Mouse (Mus musculus) lung, embryonic 15.5 days (tissue): ENCODE measurements at regions not wholly inside any gene's neighbourhood (a gene's known extent, or its start where the extent isn't known, plus 50 kb on each side); places are given as distances from the start of the nearest gene placed in this dataset.

Experiments
- ATAC-seq: fragments of 200-750 bp; cut with Nextera tagmentation; 2 replicates; pipeline ENCODE4 v1.8.0; 2017; ENCODE audit warnings: moderate number of reproducible peaks, borderline replicate concordance; ENCODE audit not compliant: low FRiP score, low TSS enrichment; ENCODE audit errors: extremely low read depth
- H3K27ac ChIP-seq: fragments of 300-500 bp; sonication (generic); 2 replicates; pipeline ENCODE4 v1.5.1; 2015; ENCODE audit warnings: moderate library complexity, mild to moderate bottlenecking, inconsistent platforms
- H3K27me3 ChIP-seq: fragments of 300-500 bp; sonication (generic); 2 replicates; pipeline ENCODE4 v1.6.1; 2015; ENCODE audit warnings: inconsistent platforms
- H3K36me3 ChIP-seq: fragments of 300-500 bp; sonication (generic); 2 replicates; pipeline ENCODE4 v1.6.1; 2015; ENCODE audit warnings: inconsistent platforms
- H3K4me1 ChIP-seq: fragments of 300-500 bp; sonication (generic); 2 replicates; pipeline ENCODE4 v1.6.1; 2015; ENCODE audit warnings: inconsistent platforms
- H3K4me2 ChIP-seq: fragments of 300-500 bp; sonication (generic); 2 replicates; pipeline ENCODE4 v1.6.1; 2015; ENCODE audit warnings: inconsistent platforms, mild to moderate bottlenecking, moderate library complexity
- H3K4me3 ChIP-seq: fragments of 300-500 bp; sonication (generic); 2 replicates; pipeline ENCODE4 v1.5.1; 2015; ENCODE audit warnings: mild to moderate bottlenecking, inconsistent platforms
- H3K9ac ChIP-seq: fragments of 300-500 bp; sonication (generic); 2 replicates; pipeline ENCODE4 v1.6.1; 2015; ENCODE audit warnings: inconsistent platforms
- H3K9me3 ChIP-seq: fragments of 300-500 bp; sonication (generic); 2 replicates; pipeline ENCODE4 v1.6.1; 2016; ENCODE audit warnings: inconsistent platforms
- WGBS: fragments of 180-500 bp; shearing (Covaris S2); methylation state at CpG from one replicate; pipeline ENCODE4 v1.1.7; 2015; 5-methylcytosine and 5-hydroxymethylcytosine counted together

- Histone ChIP-seq H3K27ac (no peak overlapping the region), H3K4me3 (no peak overlapping the region), H3K27me3 (no peaks in the 10 kb centered on the region), H3K9ac (no peak overlapping the region), H3K36me3 (no peaks in the 10 kb centered on the region), H3K4me2 (no peak overlapping the region), H3K4me1 (peaks cover 9% of the 10 kb centered on the region), H3K9me3 (no peaks in the 10 kb centered on the region)
- ATAC-seq: no peak
- 88% methylated on average over 9 of the region's 9 CpGs for WGBS
These were observed 116.3 kb upstream of the Tpm1 start for GRCm38 (mm10) chr9:67165486-67165885.

GRCm38 (mm10) chr9:67163746-67164145 lies 114.5 kb upstream of the Tpm1 start:
- H3K4me3 ChIP-seq: no peak overlapping the region
- no peak overlapping the region for H3K27ac ChIP-seq
- H3K4me2 ChIP-seq: no peak overlapping the region
- no peaks in the 10 kb centered on the region for H3K36me3 ChIP-seq
- H3K27me3 ChIP-seq: no peaks in the 10 kb centered on the region
- 44% methylated on average over 6 of the region's 6 CpGs for WGBS
- H3K4me1 ChIP-seq: no peaks in the 10 kb centered on the region
- H3K9me3 ChIP-seq: no peaks in the 10 kb centered on the region
- no peak for ATAC-seq
- H3K9ac ChIP-seq: no peak overlapping the region

- H3K36me3 ChIP-seq: no peaks in the 10 kb centered on the region
- H3K27ac ChIP-seq: no peak overlapping the region
- H3K4me1 ChIP-seq: no peaks in the 10 kb centered on the region
- no peak overlapping the region for H3K4me3 ChIP-seq
- no peaks in the 10 kb centered on the region for H3K27me3 ChIP-seq
- no peak overlapping the region for H3K4me2 ChIP-seq
- WGBS: 56% methylated on average over 3 of the region's 3 CpGs
- no peak for ATAC-seq
- H3K9me3 ChIP-seq: no peaks in the 10 kb centered on the region
- H3K9ac ChIP-seq: no peak overlapping the region
These were observed 111.7 kb upstream of the Tpm1 start for GRCm38 (mm10) chr9:67160785-67161455.

- ATAC-seq: no peak
- Histone ChIP-seq H3K4me2 (no peak overlapping the region), H3K9ac (no peak overlapping the region), H3K4me3 (no peak overlapping the region), H3K27ac (no peak overlapping the region), H3K9me3 (no peaks in the 10 kb centered on the region), H3K4me1 (no peaks in the 10 kb centered on the region), H3K36me3 (no peaks in the 10 kb centered on the region), H3K27me3 (no peaks in the 10 kb centered on the region)
- WGBS: 82% methylated on average over 5 of the region's 5 CpGs
These were observed 111.1 kb upstream of the Tpm1 start for GRCm38 (mm10) chr9:67160350-67160749.

GRCm38 (mm10) chr9:67156590-67157259 lies 107.5 kb upstream of the Tpm1 start:
- H3K27ac ChIP-seq: no peak overlapping the region

GRCm38 (mm10) chr9:67154062-67154461 lies 104.9 kb upstream of the Tpm1 start:
- Histone ChIP-seq H3K9ac (no peak overlapping the region), H3K9me3 (no peaks in the 10 kb centered on the region), H3K27ac (no peak overlapping the region), H3K4me2 (no peak overlapping the region), H3K27me3 (no peaks in the 10 kb centered on the region), H3K4me3 (no peak overlapping the region), H3K36me3 (no peaks in the 10 kb centered on the region), H3K4me1 (peaks cover 30% of the 10 kb centered on the region)
- WGBS: 52% methylated on average over 6 of the region's 6 CpGs
- ATAC-seq: no peak

More at GRCm38 (mm10) chr9:67156590-67157259, 107.5 kb upstream of the Tpm1 start:
- 56% methylated on average over 3 of the region's 3 CpGs for WGBS
- no peak overlapping the region for H3K9ac ChIP-seq
- no peaks in the 10 kb centered on the region for H3K36me3 ChIP-seq
- no peaks in the 10 kb centered on the region for H3K9me3 ChIP-seq
- no peak for ATAC-seq
- peaks cover 23% of the 10 kb centered on the region for H3K4me1 ChIP-seq
- H3K27me3 ChIP-seq: no peaks in the 10 kb centered on the region
- H3K4me2 ChIP-seq: no peak overlapping the region
- no peak overlapping the region for H3K4me3 ChIP-seq

- H3K4me2 ChIP-seq: no peak overlapping the region
- no peaks in the 10 kb centered on the region for H3K9me3 ChIP-seq
- H3K27ac ChIP-seq: peak overlapping the region; percentile 17; the same call in 1 of the 2 replicates
- 70% methylated on average over 4 of the region's 4 CpGs for WGBS
- no peaks in the 10 kb centered on the region for H3K36me3 ChIP-seq
- H3K4me1 ChIP-seq: peaks cover 30% of the 10 kb centered on the region
- H3K27me3 ChIP-seq: no peaks in the 10 kb centered on the region
- H3K4me3 ChIP-seq: no peak overlapping the region
- ATAC-seq: no peak
- no peak overlapping the region for H3K9ac ChIP-seq
These were observed 104.1 kb upstream of the Tpm1 start for GRCm38 (mm10) chr9:67153333-67153732.

- Histone ChIP-seq H3K27me3 (no peaks in the 10 kb centered on the region), H3K4me2 (no peak overlapping the region), H3K4me3 (no peak overlapping the region), H3K9me3 (no peaks in the 10 kb centered on the region), H3K9ac (no peak overlapping the region), H3K27ac (no peak overlapping the region), H3K4me1 (peaks cover 23% of the 10 kb centered on the region), H3K36me3 (no peaks in the 10 kb centered on the region)
- ATAC-seq: no peak; the same call in 1 of the 2 replicates
- 38% methylated on average over 7 of the region's 7 CpGs for WGBS
These were observed 98.5 kb upstream of the Tpm1 start for GRCm38 (mm10) chr9:67147656-67148055.

GRCm38 (mm10) chr9:67145392-67145791 lies 96.2 kb upstream of the Tpm1 start:
- H3K27me3 ChIP-seq: no peaks in the 10 kb centered on the region
- no peak overlapping the region for H3K4me2 ChIP-seq
- WGBS: 60% methylated on average over 6 of the region's 6 CpGs
- peaks cover 8% of the 10 kb centered on the region; the same call in 1 of the 2 replicates for H3K4me1 ChIP-seq
- H3K36me3 ChIP-seq: no peaks in the 10 kb centered on the region
- peak; percentile 62; the same call in 1 of the 2 replicates for ATAC-seq
- H3K9ac ChIP-seq: no peak overlapping the region
- no peak overlapping the region for H3K4me3 ChIP-seq
- H3K9me3 ChIP-seq: no peaks in the 10 kb centered on the region
- peak overlapping the region; percentile 37; the same call in 1 of the 2 replicates for H3K27ac ChIP-seq

GRCm38 (mm10) chr9:67144511-67144910 lies 95.3 kb upstream of the Tpm1 start:
- no peak overlapping the region for H3K4me2 ChIP-seq
- no peak for ATAC-seq
- H3K4me3 ChIP-seq: no peak overlapping the region
- H3K36me3 ChIP-seq: no peaks in the 10 kb centered on the region
- H3K27me3 ChIP-seq: no peaks in the 10 kb centered on the region
- no peak overlapping the region for H3K9ac ChIP-seq
- no peak overlapping the region for H3K27ac ChIP-seq
- peaks cover 8% of the 10 kb centered on the region; the same call in 1 of the 2 replicates for H3K4me1 ChIP-seq
- H3K9me3 ChIP-seq: no peaks in the 10 kb centered on the region

GRCm38 (mm10) chr9:67140319-67140887 lies 91.2 kb upstream of the Tpm1 start:
- H3K4me2 ChIP-seq: no peak overlapping the region
- no peak overlapping the region for H3K4me3 ChIP-seq
- H3K9me3 ChIP-seq: no peaks in the 10 kb centered on the region
- WGBS: 62% methylated on average over 7 of the region's 7 CpGs
- peaks cover 11% of the 10 kb centered on the region for H3K4me1 ChIP-seq
- no peak overlapping the region for H3K9ac ChIP-seq
- H3K36me3 ChIP-seq: no peaks in the 10 kb centered on the region
- ATAC-seq: no peak
- H3K27ac ChIP-seq: no peak overlapping the region
- H3K27me3 ChIP-seq: no peaks in the 10 kb centered on the region

GRCm38 (mm10) chr9:67137681-67138080 lies 88.5 kb upstream of the Tpm1 start:
- Histone ChIP-seq H3K4me1 (peaks cover 11% of the 10 kb centered on the region), H3K4me3 (no peak overlapping the region), H3K4me2 (no peak overlapping the region), H3K36me3 (no peaks in the 10 kb centered on the region), H3K27me3 (no peaks in the 10 kb centered on the region), H3K9ac (no peak overlapping the region), H3K9me3 (no peaks in the 10 kb centered on the region), H3K27ac (no peak overlapping the region)
- no peak for ATAC-seq
- WGBS: 36% methylated on average over 5 of the region's 5 CpGs
